Mouse (Mus musculus) heart, postnatal 0 days (tissue): ENCODE measurements around the gene Treml4.

ENCODE experiments used
- CTCF ChIP-seq: IDR thresholded peaks from 2 replicates; pipeline ENCODE4 v1.5.1; 2016; ENCODE audit warnings: antibody characterized with exemption, control low read depth, low read depth
- EP300 ChIP-seq: IDR thresholded peaks from 2 replicates; pipeline ENCODE4 v1.6.1; 2016; ENCODE audit warnings: antibody characterized with exemption, low read depth

DNA sequence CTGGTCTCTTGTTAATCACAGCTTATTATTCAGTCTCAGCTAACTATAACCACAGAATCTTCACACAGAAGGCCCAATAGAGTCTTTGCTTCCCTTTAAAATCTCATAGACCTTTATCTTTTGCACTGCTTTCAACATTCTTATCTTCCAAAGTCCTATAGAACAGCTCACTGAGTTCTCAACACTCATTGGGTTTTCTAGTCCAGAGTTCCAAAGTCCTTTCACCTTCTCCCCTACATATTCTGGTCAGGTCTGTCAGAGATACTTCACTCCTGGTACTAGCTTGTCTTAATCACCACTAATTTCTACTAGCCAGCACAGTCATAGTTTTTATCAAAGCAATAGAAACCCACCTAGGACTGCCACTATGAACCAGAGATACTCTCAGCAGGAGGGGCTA lies 7.5 kb upstream of the Treml4 start:
- TF ChIP-seq EP300 (no peak), CTCF (no peak)
